Mouse (Mus musculus) heart, postnatal 0 days (tissue): Measurements from ENCODE around the gene Luzp2. TPM values are rescaled to one million over a fixed set of nuclear protein-coding genes. Genes with fewer than 3 reads are reported as not detected.
A peak's percentile ranks its signal among the peaks of the same experiment; 100 is the strongest.

Experiments
- ATAC-seq: fragments of 200-750 bp; cut with Nextera tagmentation; 2 replicates; pipeline ENCODE4 v1.8.0; 2017; ENCODE audit warnings: low read depth, moderate number of reproducible peaks, moderate library complexity; ENCODE audit not compliant: insufficient read depth
- DNase-seq: peaks from one replicate; pipeline ENCODE4 v3.0.0-alpha.2; 2016; ENCODE audit warnings: low spot score
- H3K27ac ChIP-seq: fragments of 300-500 bp; sonication (generic); 2 replicates; pipeline ENCODE4 v1.5.1; 2014; ENCODE audit warnings: low read depth, mild to moderate bottlenecking
- H3K27me3 ChIP-seq: fragments of 300-500 bp; sonication (generic); 2 replicates; pipeline ENCODE4 v1.6.1; 2014; ENCODE audit warnings: low read length, mixed read lengths; ENCODE audit not compliant: control insufficient read depth, insufficient read depth
- H3K36me3 ChIP-seq: fragments of 300-500 bp; sonication (generic); replicated peaks from 2 replicates; pipeline ENCODE4 v1.6.1; 2014; ENCODE audit warnings: low read length, mixed read lengths; ENCODE audit not compliant: control insufficient read depth, insufficient read depth
- H3K4me1 ChIP-seq: fragments of 300-500 bp; sonication (generic); 2 replicates; pipeline ENCODE4 v1.6.1; 2014; ENCODE audit warnings: antibody characterized with exemption; ENCODE audit not compliant: control insufficient read depth, insufficient read depth
- H3K4me2 ChIP-seq: fragments of 300-500 bp; sonication (generic); 2 replicates; pipeline ENCODE4 v1.6.1; 2014; ENCODE audit warnings: low read depth, mild to moderate bottlenecking, low read length, moderate library complexity
- H3K4me3 ChIP-seq: fragments of 300-500 bp; sonication (generic); 2 replicates; pipeline ENCODE4 v1.5.1; 2014; ENCODE audit warnings: low read depth, low read length
- H3K9ac ChIP-seq: fragments of 300-500 bp; sonication (generic); replicated peaks from 2 replicates; pipeline ENCODE4 v1.6.1; 2014; ENCODE audit warnings: low read depth, low read length, mixed read lengths
- H3K9me3 ChIP-seq: fragments of 300-500 bp; sonication (generic); replicated peaks from 2 replicates; pipeline ENCODE4 v1.6.1; 2016; ENCODE audit warnings: low read length; ENCODE audit not compliant: control insufficient read depth
- CTCF ChIP-seq: IDR thresholded peaks from 2 replicates; pipeline ENCODE4 v1.5.1; 2016; ENCODE audit warnings: antibody characterized with exemption, control low read depth, low read depth
- EP300 ChIP-seq: IDR thresholded peaks from 2 replicates; pipeline ENCODE4 v1.6.1; 2016; ENCODE audit warnings: antibody characterized with exemption, low read depth
- WGBS: fragments of 180-500 bp; shearing (Covaris S2); extraction: QIAGEN DNeasy Blood & Tissue Kit; methylation state at CpG from one replicate; pipeline ENCODE4 v1.1.7; 2014; 5-methylcytosine and 5-hydroxymethylcytosine counted together
- polyA plus RNA-seq: library from polyadenylated mRNA; unstranded; fragments of >200 nt; fragmentation: Nextera tagmentation; extraction: Ambion mirVana; gene quantifications from 2 replicates; pipeline ENCODE4 v1.2.1, GENCODE M21; 2015
- total RNA-seq: library from RNA; depleted of rRNA; stranded (reverse); fragments of >200 nt; gene quantifications from 2 replicates; pipeline ENCODE4 v1.2.3, GENCODE M21; 2014; ENCODE audit warnings: low replicate concordance

The Luzp2 gene
- total and polyA plus RNA-seq, 2 experiments from 2014 or later = 0.08 TPM; not detected in 1

DNA sequence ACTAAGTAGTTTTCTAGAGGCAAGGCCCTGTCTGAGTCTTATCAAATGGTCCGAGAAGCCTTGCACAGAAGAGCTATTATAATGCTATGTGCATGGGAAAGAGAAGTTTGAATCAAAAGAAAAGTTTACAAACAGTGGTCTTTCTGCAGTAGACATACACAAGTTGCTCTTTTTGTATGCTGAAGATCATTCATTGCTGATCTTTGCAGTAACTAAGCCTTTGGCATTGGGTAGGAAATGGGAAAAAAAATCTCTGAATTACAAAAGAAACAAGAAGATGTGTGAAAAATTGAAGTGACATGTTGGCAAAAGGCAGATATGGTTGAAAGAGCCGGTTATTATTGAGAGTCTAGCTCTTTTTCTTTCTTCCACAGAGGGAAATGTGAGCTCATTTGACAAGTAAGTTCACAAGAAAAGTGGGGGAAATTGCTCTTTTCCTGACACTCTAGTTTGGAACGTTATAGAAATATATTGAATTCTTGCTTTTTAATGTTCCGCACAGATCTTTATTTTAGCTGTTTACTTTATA lies 7.6 kb downstream of the Luzp2 start:
- H3K27me3 ChIP-seq = no peaks in the 10 kb centered on the region
- no peak overlapping the region for H3K4me3 ChIP-seq
- 68% methylated on average over 4 of the region's 4 CpGs for WGBS

GRCm38 (mm10) chr7:54845875-54846691 lies 10.8 kb downstream of the Luzp2 start:
- Histone ChIP-seq H3K4me2 (no peak overlapping the region), H3K9ac (no peak overlapping the region), H3K27me3 (no peaks in the 10 kb centered on the region)

More for the DNA sequence above, 7.6 kb downstream of the Luzp2 start:
- DNase-seq = no peak
- H3K36me3 ChIP-seq = no peaks in the 10 kb centered on the region
- H3K4me1 ChIP-seq = no peaks in the 10 kb centered on the region
- no peak overlapping the region for H3K27ac ChIP-seq
- TF ChIP-seq CTCF (no peak), EP300 (no peak)
- H3K9me3 ChIP-seq = no peaks in the 10 kb centered on the region
- no peak overlapping the region for H3K9ac ChIP-seq
- no peak for ATAC-seq
- H3K4me2 ChIP-seq = no peak overlapping the region

DNA sequence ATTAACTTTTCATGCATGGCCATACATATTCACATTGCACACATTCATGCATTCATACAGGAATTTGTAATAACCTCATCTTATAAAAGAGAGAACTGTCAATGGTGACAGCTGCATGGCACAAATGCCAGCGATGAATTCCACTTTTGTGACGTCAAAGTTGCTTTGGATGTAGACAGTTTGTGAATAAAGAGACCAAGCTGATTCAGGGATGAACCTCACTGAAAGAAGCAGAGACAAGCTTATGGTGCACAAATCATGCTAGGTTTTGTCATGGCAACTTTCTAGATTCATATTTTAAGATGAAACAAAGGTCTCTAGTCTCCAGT lies 11.4 kb downstream of the Luzp2 start:
- Histone ChIP-seq H3K9ac (no peak overlapping the region), H3K4me2 (no peak overlapping the region), H3K36me3 (no peaks in the 10 kb centered on the region), H3K4me3 (no peak overlapping the region), H3K27me3 (no peaks in the 10 kb centered on the region), H3K4me1 (no peaks in the 10 kb centered on the region), H3K27ac (no peak overlapping the region), H3K9me3 (no peaks in the 10 kb centered on the region)
- WGBS = 79% methylated on average over 2 of the region's 2 CpGs
- no peak for TF ChIP-seq EP300
- no peak for TF ChIP-seq CTCF
- no peak for ATAC-seq
- no peak for DNase-seq

More at GRCm38 (mm10) chr7:54845875-54846691, 10.8 kb downstream of the Luzp2 start:
- DNase-seq = no peak
- no peaks in the 10 kb centered on the region for H3K9me3 ChIP-seq
- ATAC-seq = no peak
- WGBS = 79% methylated on average over 8 of the region's 8 CpGs
- TF ChIP-seq EP300 (no peak), CTCF (peak; percentile 48)
- no peaks in the 10 kb centered on the region for H3K36me3 ChIP-seq
- no peak overlapping the region for H3K4me3 ChIP-seq
- H3K4me1 ChIP-seq = no peaks in the 10 kb centered on the region
- no peak overlapping the region for H3K27ac ChIP-seq

DNA sequence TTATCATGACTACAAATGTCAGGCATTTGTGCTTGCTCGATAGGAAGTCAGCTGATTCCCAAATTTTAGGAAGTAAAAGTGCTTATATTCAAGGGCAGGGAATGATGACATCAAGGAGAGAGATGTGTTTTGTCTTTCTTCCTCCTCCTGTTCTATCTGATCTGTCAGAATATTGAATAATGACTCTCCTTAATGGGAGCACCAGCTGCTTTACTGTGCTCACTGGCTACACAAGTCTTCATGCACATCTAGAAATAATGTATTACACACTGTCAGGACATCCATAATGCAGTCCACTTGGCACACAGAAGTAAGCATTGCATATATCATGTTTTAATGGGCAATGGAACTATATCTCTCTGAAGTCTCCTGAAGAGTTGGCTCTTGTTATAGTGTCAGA lies 17.6 kb downstream of the Luzp2 start:
- no peak for DNase-seq
- 48% methylated on average over 1 of the region's 1 CpGs for WGBS
- no peak for ATAC-seq

GRCm38 (mm10) chr7:54861230-54861856 lies 26.0 kb downstream of the Luzp2 start:
- Histone ChIP-seq H3K4me3 (no peak overlapping the region), H3K27me3 (no peaks in the 10 kb centered on the region), H3K27ac (no peak overlapping the region), H3K4me2 (no peak overlapping the region), H3K4me1 (no peaks in the 10 kb centered on the region), H3K9me3 (no peaks in the 10 kb centered on the region), H3K9ac (no peak overlapping the region), H3K36me3 (no peaks in the 10 kb centered on the region)
- 75% methylated on average over 11 of the region's 11 CpGs for WGBS
- ATAC-seq (no peak), DNase-seq (no peak)
- TF ChIP-seq CTCF (no peak), EP300 (no peak)

More for the DNA sequence above, 17.6 kb downstream of the Luzp2 start:
- Histone ChIP-seq H3K27me3 (no peaks in the 10 kb centered on the region), H3K27ac (no peak overlapping the region), H3K9ac (no peak overlapping the region), H3K4me1 (no peaks in the 10 kb centered on the region), H3K4me2 (no peak overlapping the region), H3K36me3 (no peaks in the 10 kb centered on the region), H3K9me3 (no peaks in the 10 kb centered on the region), H3K4me3 (no peak overlapping the region)
- TF ChIP-seq EP300 (no peak), CTCF (no peak)
